Mouse (Mus musculus) hindbrain, embryonic 16.5 days (tissue): Measurements from ENCODE around the gene Zfp536. TPM values are rescaled to one million over a fixed set of nuclear protein-coding genes. Genes with fewer than 3 reads are reported as not detected.

ENCODE experiments used
- ATAC-seq: fragments of 200-750 bp; cut with Nextera tagmentation; 2 replicates; pipeline ENCODE4 v1.8.0; 2017; ENCODE audit warnings: moderate TSS enrichment, moderate library complexity
- H3K27ac ChIP-seq: fragments of 300-500 bp; sonication (generic); 2 replicates; pipeline ENCODE4 v1.5.1; 2014; ENCODE audit warnings: low read depth, mild to moderate bottlenecking, control low read depth, low read length, moderate library complexity
- H3K27me3 ChIP-seq: fragments of 300-500 bp; sonication (generic); replicated peaks from 2 replicates; pipeline ENCODE4 v1.6.1; 2014; ENCODE audit warnings: low read length; ENCODE audit not compliant: control insufficient read depth, insufficient read depth
- H3K36me3 ChIP-seq: fragments of 300-500 bp; sonication (generic); 2 replicates; pipeline ENCODE4 v1.6.1; 2014; ENCODE audit warnings: mild to moderate bottlenecking, low read length, moderate library complexity, mixed read lengths; ENCODE audit not compliant: control insufficient read depth, insufficient read depth
- H3K4me1 ChIP-seq: fragments of 300-500 bp; sonication (generic); 2 replicates; pipeline ENCODE4 v1.6.1; 2014; ENCODE audit warnings: low read depth, low read length; ENCODE audit not compliant: control insufficient read depth, insufficient read depth
- H3K4me2 ChIP-seq: fragments of 300-500 bp; sonication (generic); 2 replicates; pipeline ENCODE4 v1.6.1; 2014; ENCODE audit warnings: mild to moderate bottlenecking, low read length, control low read depth, moderate library complexity
- H3K4me3 ChIP-seq: fragments of 300-500 bp; sonication (generic); 2 replicates; pipeline ENCODE4 v1.5.1; 2014; ENCODE audit warnings: mild to moderate bottlenecking, low read length, control low read depth, moderate library complexity
- H3K9ac ChIP-seq: fragments of 300-500 bp; sonication (generic); 2 replicates; pipeline ENCODE4 v1.6.1; 2014; ENCODE audit warnings: low read depth, mild to moderate bottlenecking, control low read depth, low read length, moderate library complexity
- H3K9me3 ChIP-seq: fragments of 300-500 bp; sonication (generic); 2 replicates; pipeline ENCODE4 v1.6.1; 2014; ENCODE audit warnings: mild to moderate bottlenecking, low read length, moderate library complexity; ENCODE audit not compliant: control insufficient read depth
- WGBS: fragments of 180-500 bp; shearing (Covaris S2); extraction: QIAGEN DNeasy Blood & Tissue Kit; methylation state at CpG from one replicate; pipeline ENCODE4 v1.1.7; 2014; 5-methylcytosine and 5-hydroxymethylcytosine counted together
- polyA plus RNA-seq: library from polyadenylated mRNA; unstranded; fragments of >200 nt; fragmentation: Nextera tagmentation; extraction: Ambion mirVana; gene quantifications from 2 replicates; pipeline ENCODE4 v1.2.1, GENCODE M21; 2015

The Zfp536 gene
- polyA plus RNA-seq, 1 experiment from 2014 or later: 28.5 TPM

DNA sequence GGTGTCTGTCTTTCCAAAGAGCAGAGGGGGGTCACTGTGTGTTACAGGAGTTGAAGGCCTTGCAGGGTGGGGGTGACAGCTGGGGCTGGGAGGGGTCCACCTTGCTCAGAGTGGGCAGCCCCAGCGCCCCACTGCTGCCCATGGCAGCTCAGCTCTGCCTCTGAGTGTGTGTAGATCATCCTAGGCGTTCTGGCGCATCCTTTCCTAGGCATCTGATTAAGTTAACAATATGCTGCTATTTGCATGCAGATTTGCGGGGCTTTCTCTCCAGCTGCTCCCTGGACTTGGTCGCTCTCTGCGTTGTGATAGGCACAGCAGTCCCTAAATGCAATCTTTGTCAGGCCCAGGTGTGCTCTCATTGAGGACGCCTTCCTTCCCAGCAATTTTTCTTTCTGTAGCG is 147.7 kb downstream of the Zfp536 start:
- 20% methylated on average over 8 of the region's 8 CpGs for WGBS
- peak; percentile 26; the same call in 1 of the 2 replicates for ATAC-seq

GRCm38 (mm10) chr7:37624759-37625340 is 148.6 kb downstream of the Zfp536 start:
- Histone ChIP-seq H3K9me3 (no peaks in the 10 kb centered on the region), H3K9ac (peak overlapping the region; percentile 77), H3K4me3 (peak overlapping the region; percentile 53), H3K4me1 (peaks cover 16% of the 10 kb centered on the region), H3K27ac (peak overlapping the region; percentile 86), H3K36me3 (no peaks in the 10 kb centered on the region), H3K4me2 (peak overlapping the region; percentile 86), H3K27me3 (no peaks in the 10 kb centered on the region)
- peak; percentile 63 for ATAC-seq
- WGBS: 2% methylated on average over 20 of the region's 20 CpGs

More for the DNA sequence above, 147.7 kb downstream of the Zfp536 start:
- Histone ChIP-seq H3K4me3 (no peak overlapping the region), H3K4me2 (peak overlapping the region; percentile 15; the same call in 1 of the 2 replicates), H3K36me3 (no peaks in the 10 kb centered on the region), H3K27me3 (no peaks in the 10 kb centered on the region), H3K27ac (peak overlapping the region; percentile 77), H3K9me3 (no peaks in the 10 kb centered on the region), H3K9ac (peak overlapping the region; percentile 41; the same call in 1 of the 2 replicates), H3K4me1 (peaks cover 16% of the 10 kb centered on the region)

GRCm38 (mm10) chr7:37623903-37624758 is 149.3 kb downstream of the Zfp536 start:
- peak overlapping the region; percentile 86 for H3K27ac ChIP-seq
- no peaks in the 10 kb centered on the region for H3K27me3 ChIP-seq
- peak; percentile 72 for ATAC-seq
- H3K4me3 ChIP-seq: peak overlapping the region; percentile 53
- peak overlapping the region; percentile 77 for H3K9ac ChIP-seq
- H3K4me2 ChIP-seq: peak overlapping the region; percentile 86
- no peaks in the 10 kb centered on the region for H3K9me3 ChIP-seq
- WGBS: under 1% methylated on average over 48 of the region's 62 CpGs
- peaks cover 16% of the 10 kb centered on the region for H3K4me1 ChIP-seq
- H3K36me3 ChIP-seq: no peaks in the 10 kb centered on the region

GRCm38 (mm10) chr7:37619254-37619653 is 154.2 kb downstream of the Zfp536 start:
- H3K36me3 ChIP-seq: no peaks in the 10 kb centered on the region
- no peak for ATAC-seq
- no peak overlapping the region for H3K9ac ChIP-seq
- H3K27ac ChIP-seq: no peak overlapping the region
- no peaks in the 10 kb centered on the region for H3K27me3 ChIP-seq
- H3K4me3 ChIP-seq: no peak overlapping the region
- H3K9me3 ChIP-seq: no peaks in the 10 kb centered on the region
- H3K4me2 ChIP-seq: no peak overlapping the region
- 58% methylated on average over 7 of the region's 7 CpGs for WGBS
- H3K4me1 ChIP-seq: peaks cover 5% of the 10 kb centered on the region

DNA sequence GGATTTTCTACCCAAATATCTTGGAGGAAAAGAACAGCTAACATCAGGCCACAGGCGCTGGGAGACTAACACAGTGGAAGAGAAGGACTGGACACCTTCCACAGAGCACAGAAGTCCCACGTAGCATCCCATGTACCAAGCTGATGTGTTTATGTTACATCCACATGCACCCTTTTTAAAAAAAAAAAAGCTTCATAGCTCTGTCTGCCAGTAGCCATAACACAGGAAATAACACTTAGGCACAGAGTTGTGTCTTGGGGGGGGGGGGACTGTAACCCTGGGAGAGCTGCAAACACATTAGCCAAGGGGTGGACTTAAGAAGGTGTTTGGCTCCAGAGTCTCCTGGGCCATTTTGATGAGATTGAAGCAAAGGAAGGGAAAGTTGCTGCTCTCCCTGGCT is 155.6 kb downstream of the Zfp536 start:
- no peak overlapping the region for H3K9ac ChIP-seq
- ATAC-seq: no peak
- no peaks in the 10 kb centered on the region for H3K9me3 ChIP-seq
- H3K4me1 ChIP-seq: no peaks in the 10 kb centered on the region
- H3K27ac ChIP-seq: no peak overlapping the region
- no peaks in the 10 kb centered on the region for H3K36me3 ChIP-seq
- no peak overlapping the region for H3K4me3 ChIP-seq
- no peak overlapping the region for H3K4me2 ChIP-seq
- H3K27me3 ChIP-seq: no peaks in the 10 kb centered on the region
- WGBS: 90% methylated on average over 2 of the region's 2 CpGs

DNA sequence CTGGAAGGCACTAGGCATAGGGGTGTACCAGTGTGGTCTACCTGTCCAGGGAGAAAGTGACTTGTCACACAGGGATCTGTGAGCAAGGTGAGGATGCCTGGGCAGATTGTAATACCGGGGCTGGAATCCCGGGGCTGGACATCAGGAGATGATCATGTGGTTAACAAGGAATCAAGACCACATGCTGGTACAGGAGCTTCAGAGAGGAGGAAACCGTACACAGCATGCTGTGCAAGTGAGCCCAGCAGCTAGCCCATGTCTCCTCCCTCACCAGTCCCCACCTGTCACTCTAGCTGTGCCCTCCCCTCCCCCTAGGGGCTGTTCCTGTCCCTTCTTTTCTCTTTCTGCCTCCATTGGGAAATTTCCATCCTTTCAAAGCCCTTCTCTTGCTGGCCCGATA is 157.5 kb downstream of the Zfp536 start:
- H3K27ac ChIP-seq: no peak overlapping the region

GRCm38 (mm10) chr7:37614381-37614780 is 159.1 kb downstream of the Zfp536 start:
- no peaks in the 10 kb centered on the region for H3K27me3 ChIP-seq
- H3K9me3 ChIP-seq: no peaks in the 10 kb centered on the region
- H3K4me2 ChIP-seq: no peak overlapping the region
- H3K36me3 ChIP-seq: no peaks in the 10 kb centered on the region
- no peak overlapping the region for H3K27ac ChIP-seq
- no peak overlapping the region for H3K9ac ChIP-seq
- 65% methylated on average over 10 of the region's 10 CpGs for WGBS
- no peak for ATAC-seq
- H3K4me3 ChIP-seq: no peak overlapping the region
- H3K4me1 ChIP-seq: no peaks in the 10 kb centered on the region

More for the DNA sequence above, 157.5 kb downstream of the Zfp536 start:
- no peak overlapping the region for H3K4me3 ChIP-seq
- 80% methylated on average over 3 of the region's 4 CpGs for WGBS
- H3K9me3 ChIP-seq: no peaks in the 10 kb centered on the region
- no peak overlapping the region for H3K4me2 ChIP-seq
- no peaks in the 10 kb centered on the region for H3K4me1 ChIP-seq
- H3K36me3 ChIP-seq: no peaks in the 10 kb centered on the region
- ATAC-seq: no peak
- no peaks in the 10 kb centered on the region for H3K27me3 ChIP-seq
- no peak overlapping the region for H3K9ac ChIP-seq

GRCm38 (mm10) chr7:37608556-37608955 is 164.9 kb downstream of the Zfp536 start:
- Histone ChIP-seq H3K4me1 (no peaks in the 10 kb centered on the region), H3K27ac (no peak overlapping the region), H3K4me3 (no peak overlapping the region), H3K4me2 (no peak overlapping the region), H3K27me3 (no peaks in the 10 kb centered on the region), H3K36me3 (no peaks in the 10 kb centered on the region), H3K9ac (no peak overlapping the region), H3K9me3 (no peaks in the 10 kb centered on the region)
- no peak for ATAC-seq
- 94% methylated on average over 14 of the region's 14 CpGs for WGBS

DNA sequence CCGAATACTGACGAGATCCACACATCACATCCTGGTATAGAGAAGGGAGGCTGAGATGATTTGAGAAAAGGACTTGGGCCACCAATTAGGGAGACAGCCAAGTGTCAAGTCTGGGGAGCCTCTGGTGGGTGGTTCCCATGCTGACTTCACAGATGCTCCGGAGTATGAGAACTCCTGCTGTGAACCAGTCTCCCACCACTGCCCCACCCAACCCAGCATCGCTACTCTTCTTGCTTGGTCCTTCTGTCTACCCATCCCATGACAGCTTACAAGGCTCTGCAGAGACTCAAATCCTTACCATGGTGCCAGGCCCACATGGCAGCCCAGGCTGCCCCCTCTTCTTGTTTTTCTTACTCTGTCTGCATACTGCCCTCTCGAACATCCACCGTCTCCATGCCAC is 165.5 kb downstream of the Zfp536 start:
- H3K27me3 ChIP-seq: no peaks in the 10 kb centered on the region
- H3K4me2 ChIP-seq: no peak overlapping the region
- no peak overlapping the region for H3K27ac ChIP-seq
- no peak overlapping the region for H3K9ac ChIP-seq
- H3K4me1 ChIP-seq: peaks cover 1% of the 10 kb centered on the region
- no peaks in the 10 kb centered on the region for H3K36me3 ChIP-seq
- no peaks in the 10 kb centered on the region for H3K9me3 ChIP-seq
- no peak for ATAC-seq
- 83% methylated on average over 6 of the region's 6 CpGs for WGBS
- H3K4me3 ChIP-seq: no peak overlapping the region
